Mouse (Mus musculus) T-helper 17 cell (primary cell): ENCODE data around the gene Acot13.
"Not testable (repeated sequence)": the region's sequence is repeated elsewhere in the genome, so short reads cannot be mapped to it uniquely, and the experiment has no call there.

Source experiments
- in situ Hi-C, 2 experiments: fragments of 300-600 bp; cut with MboI, MseI; formaldehyde crosslinking; loops; 1 replicate in 1 of 2; 2 replicates in 1 of 2; pipeline ENCODE4 v1.15.1; 2025; ENCODE audit warnings: high pct_unique_total_duplicates in 2 of 2

Gene Acot13

DNA sequence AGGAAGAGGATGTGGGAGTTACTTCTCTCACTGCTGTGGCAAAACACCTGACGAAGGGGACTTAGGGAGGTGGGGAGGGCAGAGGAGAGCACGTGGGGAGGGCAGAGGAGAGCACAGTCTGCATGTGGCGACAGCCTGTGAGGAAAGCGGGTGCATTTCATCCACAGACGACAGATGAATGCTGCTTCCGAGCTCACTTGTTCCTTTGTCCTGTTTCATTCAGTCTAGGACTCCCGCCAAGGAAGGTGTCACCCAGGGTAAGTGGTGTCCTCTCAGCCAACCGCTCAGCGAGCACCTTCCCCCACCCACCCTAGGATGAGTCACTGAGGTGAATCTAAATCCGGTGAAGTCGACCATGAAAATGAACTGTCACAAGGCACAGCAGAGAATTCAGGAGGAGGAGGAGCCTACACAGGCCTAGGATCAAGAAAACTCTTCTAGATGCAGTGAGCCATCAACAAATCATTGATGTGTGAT is 45.3 kb downstream of the Acot13 start:
- in situ Hi-C loops: no loop called here

GRCm38 (mm10) chr13:24781916-24782315 is 49.4 kb downstream of the Acot13 start:
- in situ Hi-C loops: no loop called here

DNA sequence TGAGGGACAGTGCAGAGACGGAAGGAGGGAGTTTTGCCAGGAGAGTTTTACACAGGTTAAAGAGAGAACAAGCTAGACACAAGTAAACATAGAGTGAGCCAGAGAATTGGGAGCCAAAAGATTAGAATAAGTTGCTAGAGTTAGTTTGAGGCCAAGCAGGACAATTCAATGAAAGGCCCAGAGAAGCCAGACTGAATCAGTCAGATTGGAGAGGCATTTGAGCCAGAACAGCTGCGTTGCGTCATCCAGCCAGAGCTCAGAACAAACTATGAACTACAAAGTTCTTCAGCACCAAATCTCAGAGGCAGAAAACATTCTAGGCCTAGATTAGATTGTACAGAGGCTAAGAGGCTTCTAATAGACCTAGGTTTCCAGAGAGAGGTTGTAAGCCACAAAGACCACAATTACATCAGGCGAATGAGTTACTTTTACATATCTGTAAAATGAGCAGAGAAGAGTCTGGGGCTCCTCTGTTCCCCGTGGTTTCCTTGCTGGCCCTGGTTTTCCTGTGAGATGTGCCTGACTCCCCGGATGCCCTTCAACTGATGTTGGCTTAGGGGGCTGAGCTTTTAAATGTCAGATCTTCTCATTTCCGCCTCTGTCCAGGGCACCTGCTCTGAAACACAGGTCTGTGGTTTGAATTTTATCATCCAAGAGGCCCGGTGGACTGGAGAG is 52.5 kb downstream of the Acot13 start:
- in situ Hi-C loops: no loop called here

DNA sequence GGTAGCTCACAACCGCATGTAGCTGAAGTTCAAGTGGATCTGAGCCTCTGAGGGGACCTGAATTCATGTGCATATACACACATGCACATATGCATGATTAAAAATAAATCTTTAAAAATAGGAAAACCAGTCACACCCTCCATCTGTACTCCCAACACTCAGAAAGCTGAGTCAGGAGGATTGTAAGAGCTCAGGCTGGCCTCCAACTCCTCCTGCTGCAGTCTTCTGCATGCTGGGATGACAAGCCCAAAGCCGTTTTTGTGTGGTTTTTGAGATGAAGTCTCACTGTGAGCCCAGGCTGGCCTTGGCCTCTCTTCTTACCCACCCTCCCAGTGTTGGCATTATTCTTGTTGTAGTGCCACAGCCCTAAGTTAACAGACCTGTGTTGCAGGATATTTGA is 53.3 kb downstream of the Acot13 start:
- in situ Hi-C loops: no loop called here

DNA sequence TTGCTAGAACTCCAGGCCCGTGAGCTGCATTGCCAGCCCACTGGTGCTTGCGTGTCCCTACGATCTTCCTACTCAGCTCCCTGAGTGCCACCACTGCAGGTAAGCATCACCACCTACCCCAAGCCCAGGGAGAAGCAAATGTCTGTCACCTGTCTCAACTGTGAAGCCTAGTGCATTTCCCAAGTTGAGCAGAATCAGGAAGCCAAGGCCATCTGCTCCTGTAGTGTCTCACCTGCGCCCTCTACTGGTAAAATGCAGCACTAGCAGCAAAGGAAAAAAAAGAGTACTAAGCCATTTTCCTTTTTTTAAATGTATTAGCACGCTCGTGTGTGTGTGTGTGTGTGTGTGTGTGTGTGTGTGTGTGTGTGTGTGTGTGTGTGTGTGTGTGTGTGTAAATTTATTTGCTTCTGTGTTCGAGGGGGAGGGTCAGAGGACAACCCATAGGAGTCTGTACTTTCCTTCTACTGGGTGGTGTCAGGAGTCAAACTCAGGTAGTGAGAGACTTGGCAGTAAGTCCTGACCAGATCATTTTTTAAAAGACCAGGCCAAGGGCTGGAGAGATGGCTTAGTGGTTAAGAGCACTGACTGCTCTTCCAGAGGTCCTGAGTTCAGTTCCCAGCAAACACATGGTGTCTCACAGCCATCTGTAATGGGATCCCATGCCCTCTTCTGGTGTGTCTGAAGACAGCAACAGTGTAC is 55.0 kb downstream of the Acot13 start:
- in situ Hi-C loops: no loop called here

- in situ Hi-C loops: not testable (repeated sequence)
Measured at GRCm38 (mm10) chr13:24771482-24771881, 59.9 kb downstream of the Acot13 start.
